Mouse (Mus musculus) naive thymus-derived CD4-positive, alpha-beta T cell, adult 2 months (primary cell): ENCODE results near the gene Nyx.
"Not testable (repeated sequence)": the region's sequence is repeated elsewhere in the genome, so short reads cannot be mapped to it uniquely, and the experiment has no call there.

ENCODE experiments used
- DNase-seq: peaks from one replicate; pipeline ENCODE4 v3.0.0-alpha.2; 2011; ENCODE audit warnings: low read depth

The Nyx gene

DNA sequence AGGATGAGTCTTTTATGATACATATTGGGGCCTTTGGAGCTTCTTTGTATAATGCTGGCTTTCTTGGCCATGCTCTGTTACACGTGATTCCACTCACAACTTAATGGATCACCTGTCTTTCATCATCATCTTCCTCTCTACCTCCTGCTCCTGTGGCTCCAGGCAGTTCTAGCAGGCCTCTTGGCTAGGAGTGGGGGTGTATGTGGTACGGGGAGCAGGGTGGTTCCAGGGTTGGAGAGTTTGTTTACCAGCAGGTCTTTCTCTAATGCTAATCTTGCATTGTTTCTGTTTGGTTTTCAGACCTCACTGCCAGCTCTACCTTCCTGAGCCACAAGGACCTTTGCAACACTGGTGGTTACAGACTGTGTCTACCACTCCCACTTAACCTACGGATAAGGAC is at the start of gene Nyx:
Gene Nyx (plus strand): TSS at position 301 of the 400 bp plus-strand sequence.
- no peak for DNase-seq

DNA sequence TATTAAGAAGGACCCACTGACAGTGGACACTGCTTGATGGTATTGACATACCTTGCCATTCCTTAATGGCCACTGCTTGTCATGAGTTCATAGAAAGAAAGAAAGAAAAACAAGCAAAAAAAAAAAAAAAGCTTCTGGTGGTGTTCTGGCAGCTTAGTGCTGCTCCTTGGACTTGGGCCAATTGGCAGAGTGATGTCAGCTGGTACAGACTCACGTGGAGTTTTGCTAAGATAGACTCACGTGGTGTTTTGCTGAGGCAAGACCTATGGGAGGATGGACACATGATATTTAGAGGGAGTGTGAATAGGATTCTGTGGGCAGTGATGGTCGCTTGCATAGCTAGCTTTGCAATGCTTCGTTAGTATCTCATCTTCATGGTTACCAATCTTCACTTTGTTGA is 43.9 kb upstream of the Nyx start:
- no peak for DNase-seq

DNA sequence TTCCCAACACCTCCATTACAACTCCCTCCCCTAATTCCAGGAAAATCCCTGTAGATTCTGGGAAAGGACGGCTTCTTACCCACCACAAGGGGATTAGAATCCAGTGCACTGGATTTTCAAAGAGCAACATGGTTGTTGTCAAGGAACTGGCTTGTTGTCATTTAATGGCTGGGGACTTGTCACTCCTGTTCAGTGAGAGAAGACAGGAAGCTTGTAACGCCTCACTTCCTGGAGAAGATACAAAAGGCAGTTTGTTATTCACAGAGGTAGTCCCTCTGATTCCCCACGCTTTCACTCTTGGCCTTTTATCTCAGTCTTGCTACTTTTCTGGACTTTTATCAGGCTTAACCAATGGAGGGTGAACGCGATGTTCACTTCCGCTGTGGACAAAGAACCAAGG is 34.5 kb upstream of the Nyx start:
- peak; percentile 62 for DNase-seq

DNA sequence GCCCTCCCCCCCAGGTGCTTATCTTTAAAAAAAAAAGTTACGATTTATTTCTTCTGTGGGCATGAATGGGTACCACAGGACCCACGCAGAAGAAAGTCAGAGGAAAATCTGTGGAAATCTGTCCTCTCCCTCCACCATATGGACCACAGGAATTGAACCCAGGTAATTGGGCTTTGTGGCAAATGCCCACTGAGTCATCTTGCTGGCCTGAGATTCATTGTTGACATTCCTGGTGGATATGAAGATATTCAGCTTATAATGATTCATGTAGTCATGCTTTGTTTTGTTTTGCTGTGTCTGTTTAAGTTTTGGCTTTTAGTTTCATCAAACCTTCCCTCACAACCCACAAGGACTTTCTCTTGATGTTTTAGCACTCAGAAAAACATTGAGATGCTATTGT is 29.9 kb upstream of the Nyx start:
- not testable (repeated sequence) for DNase-seq

DNA sequence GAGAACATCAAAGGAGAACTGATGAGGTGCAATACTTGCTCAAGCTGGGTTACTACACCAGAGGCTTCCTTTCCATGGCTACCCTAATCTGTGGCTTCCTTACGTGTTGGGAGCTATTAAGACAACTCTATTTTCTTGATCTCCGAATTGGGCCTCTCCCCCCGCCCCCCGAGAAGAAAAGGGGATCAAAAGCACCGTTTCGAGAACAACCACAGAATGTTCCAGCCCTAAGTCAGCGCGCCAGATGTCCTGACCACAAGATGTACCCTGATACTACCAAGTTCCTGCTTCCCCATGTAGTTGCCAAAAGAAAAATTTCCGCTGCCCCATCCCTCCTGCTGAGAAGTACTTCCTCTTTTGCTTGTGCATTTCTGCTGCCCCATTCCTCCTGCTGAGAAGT is 9.4 kb upstream of the Nyx start:
- DNase-seq = peak; percentile 44

DNA sequence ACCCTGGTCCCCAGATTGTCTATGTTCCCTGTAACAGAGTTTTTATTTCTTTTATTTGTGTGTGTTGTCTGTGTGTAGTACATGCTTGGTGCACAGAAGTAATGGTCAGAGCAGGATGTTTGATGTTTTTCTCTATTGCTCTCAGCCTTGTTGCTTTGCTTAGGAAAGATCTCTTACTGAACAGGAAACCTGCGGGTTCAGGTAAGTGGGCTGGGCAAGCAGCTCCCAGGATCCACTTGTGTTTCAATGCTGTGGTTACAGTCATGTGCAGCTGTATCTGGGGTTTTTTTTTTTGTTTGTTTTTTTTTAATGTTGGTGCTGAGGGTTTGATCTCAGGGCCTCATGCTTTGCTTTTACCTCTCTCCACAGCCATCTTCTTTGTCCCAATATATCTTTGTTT is 7.1 kb upstream of the Nyx start:
- peak; percentile 57 for DNase-seq

DNA sequence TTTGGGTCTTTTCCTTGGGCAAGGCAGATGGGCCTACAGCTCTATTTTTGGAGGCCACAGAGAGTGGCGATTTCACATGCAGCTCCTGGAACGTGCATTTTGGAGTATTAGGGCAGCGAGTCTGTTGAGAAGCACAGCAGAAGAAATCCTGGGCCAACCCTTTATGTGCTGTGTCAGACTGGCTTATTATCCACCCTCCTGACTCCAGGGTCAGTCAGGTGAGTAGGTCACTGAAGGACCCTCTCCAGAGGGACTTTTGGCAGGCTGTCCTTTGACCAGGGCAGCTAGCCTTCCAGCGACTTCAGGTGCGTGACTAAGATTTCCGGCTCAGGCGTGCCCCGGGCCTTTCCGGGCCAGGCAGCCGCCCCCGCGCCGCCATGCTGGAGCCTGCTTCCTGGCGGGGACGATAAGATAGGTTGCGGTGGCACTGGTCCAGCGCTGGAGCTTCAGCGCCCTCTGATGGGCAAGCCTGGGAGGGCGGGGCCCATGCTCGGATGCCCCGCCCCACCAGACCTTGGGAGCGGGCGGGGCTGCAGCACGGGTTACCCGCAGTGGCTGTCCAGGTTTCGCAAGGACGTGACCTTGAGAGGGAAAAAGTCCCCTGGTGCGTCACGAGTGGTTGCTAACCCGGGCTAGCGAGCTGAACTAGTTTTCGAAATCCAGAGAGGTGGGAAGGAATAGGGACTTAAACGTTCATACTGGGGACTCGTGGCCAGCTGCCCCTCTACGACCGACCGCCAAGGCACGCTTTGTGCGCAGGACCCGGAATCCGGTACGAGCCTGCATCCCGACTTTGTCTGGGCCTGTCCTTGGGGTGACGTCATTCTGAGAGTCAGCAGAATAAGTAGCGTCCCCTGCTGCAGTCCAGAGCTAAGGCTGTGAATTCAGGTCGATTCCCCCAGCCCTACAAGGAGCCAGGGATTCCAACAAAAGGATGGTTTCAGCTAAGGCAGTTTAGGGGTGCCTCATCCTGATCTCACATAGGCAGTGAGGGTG is 4.3 kb upstream of the Nyx start:
- peak; percentile 95 for DNase-seq

DNA sequence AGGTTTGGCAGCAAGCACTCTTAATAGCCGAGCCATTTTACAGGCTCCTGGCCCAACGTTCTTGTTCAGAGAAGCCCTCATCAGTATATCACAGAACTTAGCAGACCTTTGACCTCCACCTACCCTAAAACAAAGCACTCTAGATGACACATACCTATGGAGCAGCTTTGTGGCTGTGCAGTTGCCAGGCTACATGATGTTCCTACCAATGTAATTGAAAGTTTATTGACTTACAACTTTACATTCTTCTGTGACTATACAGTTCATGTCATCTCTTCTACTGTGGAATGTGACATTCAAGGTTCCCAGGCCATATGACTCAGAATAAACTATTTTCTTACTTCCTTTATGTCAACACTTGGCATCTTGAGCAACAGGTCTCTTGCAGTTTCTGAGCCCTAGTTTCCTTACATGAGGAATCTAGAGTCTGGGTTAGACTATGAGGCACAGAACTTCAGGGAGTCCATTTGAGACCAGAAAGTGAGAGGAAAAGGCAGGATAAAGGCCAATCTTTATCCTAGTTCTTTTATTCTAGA is 2.9 kb upstream of the Nyx start:
- DNase-seq = peak; percentile 7

DNA sequence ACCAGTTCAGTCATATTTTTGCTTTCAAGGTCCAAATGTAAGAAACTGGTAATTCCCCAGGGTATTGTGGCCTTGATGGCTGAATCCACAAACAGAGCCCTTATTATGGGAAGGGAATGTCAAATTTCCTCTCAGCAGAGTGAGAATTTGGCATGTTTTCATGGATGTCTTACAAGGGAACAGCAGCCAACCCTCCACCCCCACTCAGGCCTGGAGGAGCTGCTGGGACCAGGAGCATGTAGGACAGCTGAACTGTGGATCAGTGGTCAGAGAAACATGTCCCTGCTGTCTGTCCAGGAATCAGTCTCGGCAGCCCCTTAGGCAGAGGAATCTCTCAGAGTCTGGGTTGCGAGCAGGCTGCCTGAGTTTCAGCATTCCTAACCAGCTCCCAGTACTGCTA is 771 bp downstream of the Nyx start:
- DNase-seq = no peak

DNA sequence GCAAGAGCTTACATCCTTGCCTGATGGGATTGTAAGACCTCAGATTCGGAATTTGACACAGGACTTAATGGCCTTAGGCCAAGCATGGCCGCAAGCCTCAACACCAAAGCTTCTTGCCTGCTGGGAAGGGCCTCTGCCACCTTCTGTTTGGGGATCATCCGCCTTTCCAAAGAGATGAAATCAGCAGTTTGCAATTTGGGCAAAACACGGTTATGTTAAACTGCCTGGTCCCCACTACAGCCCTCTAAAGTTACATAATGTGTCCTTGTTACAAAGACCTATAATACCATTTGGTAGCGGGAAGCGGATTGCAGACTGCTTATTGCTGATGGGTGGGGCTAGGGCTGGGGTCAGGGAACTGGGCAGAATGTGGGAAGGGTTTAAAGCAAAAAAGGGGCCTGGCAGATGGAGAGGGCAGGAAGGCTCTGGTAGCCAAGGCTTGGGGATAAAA is 1.2 kb downstream of the Nyx start:
- DNase-seq = no peak

DNA sequence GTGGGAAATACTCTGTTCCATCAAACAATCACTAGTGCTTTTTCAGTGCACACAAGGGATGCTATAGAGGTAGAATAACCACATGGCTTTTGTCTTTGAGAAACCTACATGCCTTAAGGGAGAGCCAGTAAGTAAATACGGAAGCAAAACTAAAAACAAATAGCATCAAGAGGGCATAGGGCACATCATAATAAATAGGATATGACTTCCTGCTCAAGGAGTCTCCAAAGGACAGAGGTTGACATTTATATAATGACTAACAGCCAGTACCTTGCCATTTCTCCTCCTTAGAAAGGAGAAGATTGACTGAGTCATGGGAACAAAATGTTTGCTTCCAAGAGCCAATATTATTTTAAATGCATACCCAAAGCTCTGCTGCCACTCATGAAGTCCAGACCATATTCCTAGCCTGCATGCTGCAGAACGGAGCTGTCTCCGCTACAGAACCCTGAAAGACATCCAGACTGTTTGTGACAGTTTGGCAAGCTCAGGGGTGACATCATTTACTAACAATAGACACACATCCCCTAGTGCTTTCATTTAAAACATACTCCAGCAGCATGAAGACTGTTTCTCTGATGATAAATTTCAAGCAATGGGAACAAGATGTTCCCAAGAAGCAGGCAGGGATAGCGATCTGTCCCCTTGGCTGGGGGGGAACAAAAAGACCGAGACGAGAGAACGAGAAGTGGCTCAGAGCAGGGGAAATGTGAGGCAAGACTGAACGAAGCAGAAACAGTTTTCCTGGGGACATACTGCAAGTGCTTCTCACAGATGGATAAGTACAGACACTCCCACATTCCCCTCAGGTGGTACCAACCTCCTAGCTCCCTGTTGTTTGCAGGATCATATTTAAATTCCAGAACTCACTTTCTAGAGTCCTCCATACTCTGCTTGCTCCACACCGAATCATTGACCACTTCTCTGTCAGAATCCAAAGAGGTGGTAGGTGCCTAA is 3.5 kb downstream of the Nyx start:
- no peak for DNase-seq

DNA sequence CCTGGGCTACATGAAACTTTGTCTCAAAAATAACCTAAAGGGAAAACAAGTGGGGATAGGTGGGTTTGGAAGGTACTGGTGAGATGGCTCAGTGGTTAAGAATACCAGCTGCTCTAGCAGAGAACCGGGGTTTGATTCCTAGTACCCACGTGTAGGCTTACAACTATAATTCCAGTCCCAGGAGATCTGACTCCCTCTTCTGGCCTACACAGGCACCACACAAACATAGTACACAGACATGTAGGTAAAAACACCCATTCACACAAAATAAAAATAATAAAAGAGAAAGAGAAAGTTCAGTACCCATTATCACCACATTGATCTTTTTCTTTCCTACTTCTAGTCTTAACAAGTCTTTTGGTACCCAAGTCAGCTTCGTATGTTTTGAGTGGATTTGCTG is 6.0 kb downstream of the Nyx start:
- peak; percentile 10 for DNase-seq

DNA sequence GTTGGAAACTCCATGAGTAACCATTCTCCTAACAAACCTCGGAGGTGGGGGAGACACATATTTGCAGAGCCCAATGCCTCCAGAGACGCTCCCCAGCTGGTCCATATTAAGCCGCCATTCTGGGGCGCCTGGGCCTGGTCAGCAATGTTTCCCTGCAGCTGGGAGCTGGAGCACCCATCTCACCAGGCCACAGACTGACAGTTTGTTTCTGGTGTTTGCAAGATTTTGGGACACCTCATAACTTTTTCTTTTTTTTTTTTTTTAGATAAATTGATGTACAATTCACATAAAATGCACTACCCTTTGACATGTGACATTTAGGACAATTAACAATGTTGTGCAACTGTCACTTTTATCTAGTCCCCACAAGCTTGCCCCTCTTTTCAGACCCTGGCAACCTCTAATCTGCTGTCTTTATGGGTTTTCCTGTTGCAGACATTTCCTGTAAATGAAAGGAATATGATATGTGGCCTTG is 6.9 kb downstream of the Nyx start:
- no peak for DNase-seq

DNA sequence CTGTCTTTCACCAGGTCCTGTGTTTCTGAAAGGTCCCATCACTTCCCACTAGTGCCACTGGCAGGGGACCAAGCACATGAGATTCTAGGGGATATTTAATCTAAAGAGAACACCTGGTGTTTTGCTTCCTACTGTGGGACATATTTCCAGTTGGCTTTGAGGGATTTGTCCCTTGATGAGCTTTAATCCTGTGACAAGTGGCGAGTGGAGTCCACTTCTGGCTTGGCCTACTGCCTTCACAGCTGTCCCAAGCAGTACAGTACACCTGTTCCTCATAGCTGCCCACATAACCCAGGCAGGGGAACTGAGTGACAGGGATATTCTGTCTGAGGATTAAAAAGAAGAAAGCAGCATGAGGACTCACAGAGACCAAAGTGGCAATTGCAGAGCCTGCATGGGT is 9.5 kb downstream of the Nyx start:
- no peak for DNase-seq

DNA sequence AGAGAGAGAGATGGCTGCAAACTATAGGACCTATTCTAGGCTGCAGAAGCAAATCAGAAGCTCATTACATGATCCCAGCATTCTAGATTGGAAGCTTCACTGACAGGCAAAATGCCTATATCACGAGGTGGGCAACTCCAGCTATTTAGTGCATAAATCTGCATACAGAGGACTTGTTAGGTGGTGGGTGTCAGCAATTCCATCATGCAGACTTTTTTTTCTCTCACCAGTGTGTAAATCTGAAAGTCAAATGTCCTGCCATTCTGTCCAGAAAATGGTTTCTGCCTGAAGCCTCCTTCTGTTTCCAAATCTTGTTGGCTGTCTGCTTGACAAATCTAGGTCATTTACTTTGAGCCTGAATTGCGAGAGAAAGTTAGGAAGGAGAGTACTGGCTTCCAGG is 11.7 kb downstream of the Nyx start:
- no peak for DNase-seq

DNA sequence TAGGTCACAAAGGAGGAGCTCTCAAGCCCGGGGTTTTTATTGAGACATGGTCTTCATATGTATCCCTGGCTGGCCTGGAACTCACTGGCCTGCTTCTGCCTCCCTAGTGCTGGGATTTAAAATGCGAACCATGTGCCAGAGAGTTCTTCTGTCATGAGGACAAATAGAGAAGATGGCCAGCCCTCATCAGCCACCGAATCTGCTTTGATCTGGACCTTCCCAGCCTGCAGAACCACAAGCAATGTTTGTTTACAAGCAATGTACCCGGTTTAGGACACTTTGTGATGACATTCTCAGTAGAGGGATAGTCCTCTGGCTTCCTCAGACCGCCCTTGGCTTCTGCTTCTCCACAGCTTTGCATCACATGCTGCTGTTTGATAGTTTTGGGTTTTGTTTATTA is 12.4 kb downstream of the Nyx start:
- no peak for DNase-seq

DNA sequence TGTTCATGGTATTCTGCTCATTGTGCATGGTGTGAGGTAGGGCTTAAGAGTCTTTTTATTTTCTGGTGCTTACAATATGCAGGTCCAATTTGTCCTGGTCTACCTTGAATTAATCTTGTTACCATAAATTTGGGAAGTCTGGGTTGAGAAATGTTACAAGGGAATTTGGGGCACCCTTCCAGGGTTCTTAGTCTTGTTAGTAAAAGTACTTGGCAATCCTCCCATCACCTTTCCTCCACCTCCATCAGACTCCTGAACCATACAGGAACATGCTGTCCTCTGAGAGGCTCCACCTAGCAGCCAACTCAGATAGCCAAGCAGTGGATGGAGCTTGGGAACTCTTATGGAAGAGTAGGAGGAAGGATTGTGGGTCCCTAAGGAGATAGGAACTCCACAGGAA is 13.7 kb downstream of the Nyx start:
- DNase-seq = no peak

DNA sequence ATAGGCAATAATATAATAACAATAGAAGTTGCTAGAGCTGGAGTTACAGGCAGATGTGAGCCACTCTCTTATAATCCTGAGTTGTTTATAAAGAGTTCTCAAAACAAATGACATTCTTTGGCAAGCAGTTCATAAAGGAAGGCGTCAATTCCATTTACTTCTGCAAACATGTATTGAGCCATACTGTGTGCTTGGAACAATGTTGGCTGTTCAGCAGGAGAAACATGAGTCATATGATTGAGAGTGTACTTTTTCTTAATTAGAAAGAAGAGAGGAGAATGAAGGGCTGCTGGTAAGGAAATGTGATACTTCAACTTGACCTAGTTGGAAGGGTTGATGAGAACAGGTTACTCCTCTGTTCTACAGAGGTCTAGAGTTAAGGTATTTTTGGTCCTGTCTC is 16.7 kb downstream of the Nyx start:
- DNase-seq = no peak

DNA sequence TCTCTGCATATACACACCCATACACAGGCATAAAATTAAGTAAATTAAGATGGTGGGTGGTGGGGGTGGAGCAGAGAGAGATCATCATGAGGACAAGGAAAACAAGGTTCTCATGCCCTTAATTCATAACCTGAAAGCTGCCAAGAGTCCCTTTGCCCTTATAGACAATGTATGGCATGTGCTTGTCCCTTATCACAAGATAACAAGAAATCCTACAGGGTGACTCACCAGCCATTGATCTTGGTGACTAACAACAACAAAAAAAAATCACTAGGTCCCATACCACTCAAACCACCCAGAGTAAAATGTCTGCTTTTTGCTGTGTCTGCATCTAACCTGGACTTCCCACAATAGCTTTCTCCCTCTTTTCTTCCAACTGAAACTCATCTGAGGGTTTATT is 18.5 kb downstream of the Nyx start:
- DNase-seq = no peak

DNA sequence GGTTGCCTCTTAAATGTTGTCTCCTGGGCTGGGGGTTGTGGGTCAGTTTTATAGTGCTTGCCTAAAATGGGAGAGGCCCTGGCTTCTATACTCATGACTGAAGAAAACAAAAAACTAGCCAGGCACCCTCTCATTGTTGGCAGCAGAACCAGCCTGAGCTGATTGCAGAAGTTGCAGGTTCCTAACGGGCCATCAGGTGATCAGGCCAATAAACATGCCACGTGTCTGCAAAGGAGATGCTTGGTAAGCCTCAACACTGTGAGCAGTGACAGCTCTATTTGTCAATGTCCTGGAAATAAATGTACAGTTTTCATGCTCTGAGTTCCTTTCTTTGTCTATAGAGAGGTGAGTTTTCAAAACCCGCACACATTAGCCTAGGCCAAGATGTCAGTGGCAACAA is 23.1 kb downstream of the Nyx start:
- DNase-seq = no peak

DNA sequence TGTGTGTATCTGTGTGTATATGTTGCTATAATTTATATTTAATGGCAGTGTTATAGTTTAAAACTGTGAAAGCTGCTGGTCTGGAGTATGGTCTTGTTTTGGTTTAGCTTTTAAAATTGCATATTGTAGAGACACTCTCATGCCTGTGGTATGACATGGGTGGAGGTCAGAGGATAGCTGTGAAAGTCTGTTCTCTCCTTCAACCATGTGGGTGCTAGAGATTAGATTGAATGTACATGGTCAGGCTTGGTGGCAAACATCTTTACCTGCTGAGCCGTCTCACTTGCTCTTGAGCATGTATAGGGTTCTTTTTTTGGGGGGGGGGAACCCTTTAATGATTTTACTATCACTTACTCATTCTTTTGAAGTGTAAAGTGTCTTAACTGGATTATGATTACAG is 23.9 kb downstream of the Nyx start:
- DNase-seq = no peak

DNA sequence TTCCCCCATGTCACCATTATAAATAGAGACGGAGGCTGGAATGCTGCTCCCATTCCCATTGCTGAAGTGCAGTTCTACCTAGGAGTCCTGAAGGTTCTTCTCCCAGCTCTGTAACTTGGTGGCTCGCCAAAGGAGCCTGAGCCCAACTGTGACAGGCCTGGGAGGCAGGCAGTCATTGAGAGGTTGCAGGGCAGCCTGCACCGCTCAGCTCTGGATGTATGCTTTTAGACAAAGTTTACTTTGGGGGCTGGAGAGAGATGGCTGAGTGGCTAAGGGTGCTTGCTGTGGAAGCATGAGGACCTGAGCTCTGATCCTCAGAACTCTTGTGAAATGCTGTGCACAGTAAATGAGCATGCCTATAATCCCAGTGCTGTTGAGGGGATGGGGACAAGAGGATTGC is 25.0 kb downstream of the Nyx start:
- no peak for DNase-seq
